Mouse (Mus musculus) limb, embryonic 11.5 days (tissue): ENCODE measurements around the gene B4galnt3. TPM values are rescaled to one million over a fixed set of nuclear protein-coding genes. Genes with fewer than 3 reads are reported as not detected.

Experiments used
- ATAC-seq: fragments of 200-750 bp; cut with Nextera tagmentation; 2 replicates; pipeline ENCODE4 v1.8.0; 2017; ENCODE audit warnings: low read depth; ENCODE audit not compliant: insufficient number of reproducible peaks, low FRiP score, low TSS enrichment
- DNase-seq: peaks from one replicate; pipeline ENCODE4 v3.0.0-alpha.2; 2015; ENCODE audit warnings: low spot score
- H3K27ac ChIP-seq: fragments of 300-500 bp; sonication (generic); replicated peaks from 2 replicates; pipeline ENCODE4 v1.5.1; 2014; ENCODE audit warnings: low read depth, mild to moderate bottlenecking, low read length
- H3K27me3 ChIP-seq: fragments of 300-500 bp; sonication (generic); 2 replicates; pipeline ENCODE4 v1.6.1; 2014; ENCODE audit warnings: mild to moderate bottlenecking, low read length, mixed read lengths; ENCODE audit not compliant: control insufficient read depth, insufficient read depth
- H3K36me3 ChIP-seq: fragments of 300-500 bp; sonication (generic); 2 replicates; pipeline ENCODE4 v1.6.1; 2014; ENCODE audit warnings: mild to moderate bottlenecking, low read length, moderate library complexity, mixed read lengths; ENCODE audit not compliant: control insufficient read depth, insufficient read depth
- H3K4me1 ChIP-seq: fragments of 300-500 bp; sonication (generic); 2 replicates; pipeline ENCODE4 v1.6.1; 2014; ENCODE audit warnings: low read length, mixed read lengths; ENCODE audit not compliant: control insufficient read depth, insufficient read depth
- H3K4me2 ChIP-seq: fragments of 300-500 bp; sonication (generic); 2 replicates; pipeline ENCODE4 v1.6.1; 2014; ENCODE audit warnings: low read depth, mild to moderate bottlenecking, moderate library complexity; ENCODE audit not compliant: severe bottlenecking
- H3K4me3 ChIP-seq: fragments of 300-500 bp; sonication (generic); 2 replicates; pipeline ENCODE4 v1.5.1; 2014; ENCODE audit warnings: low read depth, low read length
- H3K9ac ChIP-seq: fragments of 300-500 bp; sonication (generic); 2 replicates; pipeline ENCODE4 v1.6.1; 2014; ENCODE audit warnings: mild to moderate bottlenecking, low read length
- H3K9me3 ChIP-seq: fragments of 300-500 bp; sonication (generic); 2 replicates; pipeline ENCODE4 v1.6.1; 2016; ENCODE audit warnings: low read length; ENCODE audit not compliant: control insufficient read depth
- WGBS: fragments of 180-500 bp; shearing (Covaris S2); extraction: QIAGEN DNeasy Blood & Tissue Kit; methylation state at CpG from one replicate; pipeline ENCODE4 v1.1.7; 2014; 5-methylcytosine and 5-hydroxymethylcytosine counted together
- polyA plus RNA-seq: library from polyadenylated mRNA; unstranded; fragments of >200 nt; fragmentation: Nextera tagmentation; extraction: Ambion mirVana; gene quantifications from 2 replicates; pipeline ENCODE4 v1.2.1, GENCODE M21; 2014

The B4galnt3 gene
- polyA plus RNA-seq, 1 experiment from 2014 or later, result 0.19 TPM

GRCm38 (mm10) chr6:120199638-120200394, 94.5 kb downstream of the B4galnt3 start:
- no peaks in the 10 kb centered on the region for H3K27me3 ChIP-seq
- no peak overlapping the region for H3K27ac ChIP-seq
- no peak overlapping the region for H3K4me3 ChIP-seq
- DNase-seq (no peak), ATAC-seq (no peak)
- WGBS, result 40% methylated on average over 10 of the region's 10 CpGs
- H3K9ac ChIP-seq, result no peak overlapping the region
- H3K36me3 ChIP-seq, result no peaks in the 10 kb centered on the region
- H3K4me2 ChIP-seq, result no peak overlapping the region
- peaks cover 5% of the 10 kb centered on the region; the same call in 1 of the 2 replicates for H3K4me1 ChIP-seq
- H3K9me3 ChIP-seq, result no peaks in the 10 kb centered on the region

DNA sequence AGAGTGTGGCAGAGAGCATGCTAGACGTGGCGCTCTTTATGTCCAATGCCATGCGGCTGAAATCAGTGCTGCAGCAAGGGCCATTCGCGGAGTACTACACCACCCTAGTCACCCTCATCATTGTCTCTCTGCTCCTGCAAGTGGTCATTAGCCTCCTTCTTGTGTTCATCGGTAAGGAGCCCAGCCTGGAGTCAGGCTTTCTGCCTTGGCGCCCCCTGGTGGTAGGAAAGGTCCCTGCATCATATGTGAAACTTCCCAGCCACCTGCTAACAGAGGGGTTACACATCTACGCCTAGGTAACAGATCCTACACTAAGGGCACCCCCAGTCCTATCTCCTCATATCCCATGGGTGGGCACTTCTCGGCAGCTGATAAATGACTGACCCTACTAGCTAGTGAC, 96.4 kb downstream of the B4galnt3 start:
- H3K4me1 ChIP-seq, result peaks cover 5% of the 10 kb centered on the region; the same call in 1 of the 2 replicates
- H3K27ac ChIP-seq, result no peak overlapping the region
- 30% methylated on average over 9 of the region's 9 CpGs for WGBS
- ATAC-seq (no peak), DNase-seq (peak; percentile 90)
- H3K27me3 ChIP-seq, result no peaks in the 10 kb centered on the region
- no peak overlapping the region for H3K9ac ChIP-seq
- H3K4me2 ChIP-seq, result no peak overlapping the region
- H3K9me3 ChIP-seq, result no peaks in the 10 kb centered on the region
- no peaks in the 10 kb centered on the region for H3K36me3 ChIP-seq
- no peak overlapping the region for H3K4me3 ChIP-seq

DNA sequence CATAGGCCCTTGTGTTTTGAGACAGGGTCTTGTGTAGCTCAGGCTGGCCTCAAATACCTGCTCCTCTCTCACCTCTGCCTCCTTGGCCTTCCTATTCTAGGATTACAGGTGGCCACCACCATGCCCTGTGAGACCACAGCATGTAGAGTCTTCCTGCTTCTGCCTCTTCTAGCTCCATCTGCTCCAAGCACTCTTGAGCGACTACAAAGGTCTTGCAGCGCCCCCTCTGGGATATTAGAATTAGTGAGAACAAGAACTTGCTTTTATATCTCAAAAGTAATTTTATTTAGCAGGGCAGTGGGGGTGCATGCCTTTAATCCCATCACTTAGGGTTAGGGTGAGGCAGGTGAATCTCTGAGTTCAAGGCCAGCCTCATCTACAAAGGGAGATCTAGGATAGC, 97.5 kb downstream of the B4galnt3 start:
- DNase-seq, result peak; percentile 41
- Histone ChIP-seq H3K4me2 (no peak overlapping the region), H3K27me3 (no peaks in the 10 kb centered on the region), H3K4me1 (no peaks in the 10 kb centered on the region), H3K36me3 (no peaks in the 10 kb centered on the region), H3K9me3 (no peaks in the 10 kb centered on the region), H3K9ac (no peak overlapping the region), H3K4me3 (no peak overlapping the region), H3K27ac (no peak overlapping the region)
- WGBS, result 22% methylated on average over 2 of the region's 2 CpGs
- no peak for ATAC-seq

GRCm38 (mm10) chr6:120194963-120195362, 99.4 kb downstream of the B4galnt3 start:
- no peaks in the 10 kb centered on the region for H3K27me3 ChIP-seq
- H3K4me1 ChIP-seq, result no peaks in the 10 kb centered on the region
- no peak overlapping the region for H3K4me3 ChIP-seq
- no peak overlapping the region for H3K9ac ChIP-seq
- no peak overlapping the region for H3K27ac ChIP-seq
- no peaks in the 10 kb centered on the region for H3K36me3 ChIP-seq
- 18% methylated on average over 7 of the region's 7 CpGs for WGBS
- ATAC-seq (no peak), DNase-seq (peak; percentile 37)
- no peak overlapping the region for H3K4me2 ChIP-seq
- no peaks in the 10 kb centered on the region for H3K9me3 ChIP-seq

- 42% methylated on average over 10 of the region's 10 CpGs for WGBS
These were observed 100.1 kb downstream of the B4galnt3 start for GRCm38 (mm10) chr6:120194305-120194704.

DNA sequence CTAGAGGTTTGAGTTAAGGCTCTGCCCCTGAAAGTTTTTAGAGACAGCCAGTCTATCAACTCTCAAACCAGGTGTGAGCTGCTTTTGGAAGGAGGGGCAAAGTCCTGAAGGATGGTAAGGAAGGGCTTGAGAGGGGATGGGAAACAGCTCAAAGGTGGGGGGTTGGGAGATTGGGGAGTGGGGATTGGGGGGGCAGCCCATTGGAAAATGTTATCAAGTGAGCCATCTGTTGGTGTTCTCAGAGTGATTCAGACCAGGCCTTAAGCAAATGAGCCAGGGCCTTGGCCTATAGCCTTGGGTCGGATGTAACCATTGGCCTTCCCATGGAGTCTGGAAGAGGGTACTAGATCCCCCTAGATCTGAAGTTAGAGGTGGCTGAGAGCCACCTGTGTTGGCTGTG, 100.6 kb downstream of the B4galnt3 start:
- H3K4me1 ChIP-seq, result no peaks in the 10 kb centered on the region; the same call in 1 of the 2 replicates
- no peaks in the 10 kb centered on the region for H3K9me3 ChIP-seq
- no peak for ATAC-seq
- H3K9ac ChIP-seq, result no peak overlapping the region
- H3K27ac ChIP-seq, result no peak overlapping the region
- no peak overlapping the region for H3K4me3 ChIP-seq
- H3K27me3 ChIP-seq, result no peaks in the 10 kb centered on the region
- WGBS, result 71% methylated on average over 1 of the region's 1 CpGs
- H3K36me3 ChIP-seq, result no peaks in the 10 kb centered on the region
- H3K4me2 ChIP-seq, result no peak overlapping the region
- DNase-seq, result no peak

More at GRCm38 (mm10) chr6:120194305-120194704, 100.1 kb downstream of the B4galnt3 start:
- Histone ChIP-seq H3K4me3 (no peak overlapping the region), H3K9ac (no peak overlapping the region), H3K36me3 (no peaks in the 10 kb centered on the region), H3K4me2 (no peak overlapping the region), H3K27ac (no peak overlapping the region), H3K9me3 (no peaks in the 10 kb centered on the region), H3K27me3 (no peaks in the 10 kb centered on the region), H3K4me1 (no peaks in the 10 kb centered on the region)
- ATAC-seq (no peak), DNase-seq (no peak)

GRCm38 (mm10) chr6:120193174-120193573, 101.2 kb downstream of the B4galnt3 start:
- H3K4me2 ChIP-seq, result no peak overlapping the region
- H3K4me3 ChIP-seq, result no peak overlapping the region
- ATAC-seq (no peak), DNase-seq (peak; percentile 80)
- H3K9ac ChIP-seq, result no peak overlapping the region
- no peaks in the 10 kb centered on the region for H3K36me3 ChIP-seq
- H3K27me3 ChIP-seq, result no peaks in the 10 kb centered on the region
- no peaks in the 10 kb centered on the region for H3K9me3 ChIP-seq
- no peak overlapping the region for H3K27ac ChIP-seq
- 23% methylated on average over 5 of the region's 5 CpGs for WGBS
- H3K4me1 ChIP-seq, result peaks cover 5% of the 10 kb centered on the region; the same call in 1 of the 2 replicates

DNA sequence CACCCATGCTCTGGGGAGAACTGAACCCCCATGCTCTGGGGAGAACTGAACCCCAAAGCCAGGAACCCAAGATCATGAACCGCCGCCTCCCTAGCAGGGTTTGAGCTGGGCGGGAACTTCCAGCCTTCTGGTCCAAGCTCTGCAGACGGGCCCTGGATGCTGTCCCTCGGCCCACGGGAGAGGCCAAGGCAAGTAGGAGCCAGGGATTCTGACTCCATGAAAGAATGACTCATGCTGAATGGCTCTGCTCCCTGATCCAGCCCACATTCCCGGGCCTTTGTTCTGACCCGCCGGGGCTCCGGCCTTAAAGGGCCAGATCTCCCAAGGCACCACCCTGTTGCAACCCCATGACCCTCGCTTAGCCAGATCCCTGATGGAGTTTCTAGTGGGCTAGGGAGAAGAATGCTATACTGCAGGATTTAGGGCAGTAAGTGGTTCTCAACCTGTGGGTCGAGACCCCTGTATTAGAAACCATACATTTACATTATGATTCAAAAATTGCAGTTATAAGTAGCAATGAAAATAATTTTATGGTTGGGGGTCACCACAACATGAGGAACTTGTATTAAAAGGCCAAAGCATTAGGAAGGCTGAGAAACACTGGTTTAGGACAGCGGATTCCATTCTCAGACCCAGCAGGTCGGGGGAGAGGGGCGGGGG, 102.0 kb downstream of the B4galnt3 start:
- H3K36me3 ChIP-seq, result no peaks in the 10 kb centered on the region
- WGBS, result 20% methylated on average over 15 of the region's 15 CpGs
- peak; percentile 46 for DNase-seq
- H3K9ac ChIP-seq, result no peak overlapping the region
- no peaks in the 10 kb centered on the region for H3K27me3 ChIP-seq
- ATAC-seq, result no peak
- no peak overlapping the region for H3K4me2 ChIP-seq
- no peaks in the 10 kb centered on the region for H3K9me3 ChIP-seq
- H3K4me1 ChIP-seq, result peaks cover 7% of the 10 kb centered on the region; the same call in 1 of the 2 replicates
- H3K4me3 ChIP-seq, result no peak overlapping the region
- no peak overlapping the region for H3K27ac ChIP-seq
